Mouse (Mus musculus) small intestine, adult 10 weeks (tissue): Measurements from ENCODE around the gene Lifr. TPM values are rescaled to one million over a fixed set of nuclear protein-coding genes. Genes with fewer than 3 reads are reported as not detected.

ENCODE experiments used
- polyA plus RNA-seq: library from polyadenylated mRNA; stranded (reverse); fragments of 350-450 nt; fragmentation: Illumina TruSeq; extraction: RNeasy Lipid Tissue Mini Kit (QIAGEN cat#74804); gene quantifications from one replicate; pipeline ENCODE4 v1.2.3, GENCODE M21; 2014; ENCODE audit warnings: low replicate concordance

Lifr gene
- 12.5 TPM for polyA plus RNA-seq

GRCm38 (mm10) chr15:7090211-7090765 lies at the start of gene Lifr:
Gene Lifr, plus strand, starts transcription at chr15:7090614.

Other genes starting within 250 kb of the Lifr start
- 8.9 TPM for gene Osmr, start 215.6 kb upstream of the Lifr start, polyA plus RNA-seq